Mouse (Mus musculus) lung, adult 10 weeks (tissue): ENCODE data around the gene Naaa. TPM values are rescaled to one million over a fixed set of nuclear protein-coding genes. Genes with fewer than 3 reads are reported as not detected.

Experiments
- polyA plus RNA-seq: library from polyadenylated mRNA; stranded (reverse); fragments of 350-450 nt; fragmentation: Illumina TruSeq; extraction: RNeasy Lipid Tissue Mini Kit (QIAGEN cat#74804); gene quantifications from one replicate; pipeline ENCODE4 v1.2.3, GENCODE M21; 2014; ENCODE audit warnings: low read depth, low replicate concordance; ENCODE audit not compliant: insufficient read depth

Gene Naaa
- 50.3 TPM for polyA plus RNA-seq

GRCm38 (mm10) chr5:92277437-92278394, at the start of gene Naaa:
Gene Naaa, minus strand, starts transcription at chr5:92278170.

GRCm38 (mm10) chr5:92309681-92310511, 31.9 kb upstream of the Naaa start, which contains the start of gene Sdad1:
Gene Sdad1, minus strand, starts transcription at chr5:92310479.

GRCm38 (mm10) chr5:92256218-92256617, 21.8 kb downstream of the Naaa start, which contains the start of gene Ppef2:
Gene Ppef2, minus strand, starts transcription at chr5:92256278.

GRCm38 (mm10) chr5:92215308-92215707, 62.7 kb downstream of the Naaa start, which contains the start of gene U90926:
Gene U90926, minus strand, starts transcription at chr5:92215408.

Other genes starting within 250 kb of the Naaa start
- 9.6 TPM for gene Cdkl2, start 234.3 kb downstream of the Naaa start, polyA plus RNA-seq
- gene G3bp2, start 194.5 kb downstream of the Naaa start, polyA plus RNA-seq: 33.4 TPM
- gene Uso1, start 140.2 kb downstream of the Naaa start, polyA plus RNA-seq: 32.3 TPM
- gene U90926, start 62.8 kb downstream of the Naaa start, polyA plus RNA-seq: not detected
- 0.46 TPM for gene Ppef2, start 21.9 kb downstream of the Naaa start, polyA plus RNA-seq
- gene Sdad1, start 32.3 kb upstream of the Naaa start, polyA plus RNA-seq: 4.9 TPM
- gene Cxcl9, start 49.9 kb upstream of the Naaa start, polyA plus RNA-seq: 0.93 TPM
- 54.4 TPM for gene Art3, start 53.7 kb upstream of the Naaa start, polyA plus RNA-seq
- 3.0 TPM for gene Cxcl10, start 70.7 kb upstream of the Naaa start, polyA plus RNA-seq
- 11.0 TPM for gene Nup54, start 157.0 kb upstream of the Naaa start, polyA plus RNA-seq
- 80.2 TPM for gene Scarb2, start 228.7 kb upstream of the Naaa start, polyA plus RNA-seq